Mouse (Mus musculus) central nervous system, embryonic 11.5 days (tissue): ENCODE data around the gene Pramel4. TPM values are rescaled to one million over a fixed set of nuclear protein-coding genes. Genes with fewer than 3 reads are reported as not detected.

Experiments
- polyA plus RNA-seq: library from polyadenylated mRNA; depleted of rRNA; stranded (reverse); fragments of >200 nt; gene quantifications from 2 replicates; pipeline ENCODE4 v1.2.3, GENCODE M21; 2012; rRNA removed

The Pramel4 gene
- not detected in 2 replicates for polyA plus RNA-seq

GRCm38 (mm10) chr4:144058826-144059225, at the start of gene Pramel4:
Pramel4 (plus strand) TSS chr4:144059126.

GRCm38 (mm10) chr4:144106174-144106573, 47.2 kb downstream of the Pramel4 start, which contains the start of gene Gm13102:
Gm13102 (plus strand) TSS chr4:144106474.

Other genes with a start within 250 kb of the Pramel4 start
- not detected in 2 replicates for gene Gm13084, start 243.0 kb upstream of the Pramel4 start, polyA plus RNA-seq
- not detected in 2 replicates for gene Gm13103, start 212.6 kb upstream of the Pramel4 start, polyA plus RNA-seq
- not detected in 2 replicates for gene Pramef6, start 158.7 kb upstream of the Pramel4 start, polyA plus RNA-seq
- gene Pramef25, start 108.1 kb upstream of the Pramel4 start, polyA plus RNA-seq = not detected in 2 replicates
- not detected in 2 replicates for gene Gm13101, start 92.2 kb upstream of the Pramel4 start, polyA plus RNA-seq
- gene Pramef17, start 64.8 kb upstream of the Pramel4 start, polyA plus RNA-seq = not detected in 2 replicates
- gene Gm13102, start 47.3 kb downstream of the Pramel4 start, polyA plus RNA-seq = not detected in 2 replicates
- not detected in 2 replicates for gene Oog3, start 103.5 kb downstream of the Pramel4 start, polyA plus RNA-seq
- not detected in 2 replicates for gene Oog2, start 131.6 kb downstream of the Pramel4 start, polyA plus RNA-seq
- not detected in 2 replicates for gene C87977, start 154.2 kb downstream of the Pramel4 start, polyA plus RNA-seq
- not detected in 2 replicates for gene Pramel5, start 221.4 kb downstream of the Pramel4 start, polyA plus RNA-seq